Mouse (Mus musculus): ENCODE results near the gene Fam89a. TPM values are rescaled to one million over a fixed set of nuclear protein-coding genes. Genes with fewer than 3 reads are reported as not detected.

Fam89a gene
- total RNA-seq, 2 experiments from 2014 or later: 0.90 TPM; not detected in 1

Other genes with a start within 250 kb of the Fam89a start
- 10 to 100 TPM; 43.9 to 46.5 TPM for gene Cog2, start 231.1 kb downstream of the Fam89a start, total RNA-seq (2021)
- 10 to 100 TPM in 1 of 2 experiments, 1 to 10 TPM in 1; 1.8 to 11.9 TPM for gene Agt, start 182.1 kb downstream of the Fam89a start, total RNA-seq (2021)
- under 1 TPM in 1 of 2 experiments, not detected in 1; 0.36 TPM for gene Capn9, start 175.7 kb downstream of the Fam89a start, total RNA-seq (2021)
- gene 2310022B05Rik, start 88.5 kb downstream of the Fam89a start, total RNA-seq (2021): 10 to 100 TPM; 27.4 to 34.7 TPM
- 10 to 100 TPM; 33.0 to 44.0 TPM for gene Ttc13, start 29.8 kb downstream of the Fam89a start, total RNA-seq (2021)
- 1 to 10 TPM; 9.2 to 9.4 TPM for gene Arv1, start 29.7 kb downstream of the Fam89a start, total RNA-seq (2021)
- gene Trim67, start 41.3 kb upstream of the Fam89a start, total RNA-seq (2021): 1 to 10 TPM; 1.1 to 2.2 TPM
- gene Gnpat, start 111.2 kb upstream of the Fam89a start, total RNA-seq (2021): 100 to 1,000 TPM in 1 of 2 experiments, 10 to 100 TPM in 1; 94.9 to 110 TPM
- 10 to 100 TPM; 22.8 to 28.4 TPM for gene 2810004N23Rik, start 111.3 kb upstream of the Fam89a start, total RNA-seq (2021)
- gene Exoc8, start 145.9 kb upstream of the Fam89a start, total RNA-seq (2021): 10 to 100 TPM; 23.1 to 25.2 TPM
- gene Sprtn, start 146.1 kb upstream of the Fam89a start, total RNA-seq (2021): 10 to 100 TPM; 18.9 to 19.3 TPM
- gene Egln1, start 197.5 kb upstream of the Fam89a start, total RNA-seq (2021): 10 to 100 TPM; 70.9 to 90.0 TPM

Measured in adrenal gland, adult 18-20 months (tissue).